Mouse (Mus musculus): ENCODE data around the gene 9130019O22Rik. TPM values are rescaled to one million over a fixed set of nuclear protein-coding genes. Genes with fewer than 3 reads are reported as not detected.
"Not testable (repeated sequence)": the region's sequence is repeated elsewhere in the genome, so short reads cannot be mapped to it uniquely, and the experiment has no call there.

9130019O22Rik gene
- total RNA-seq (2015) (1.8 TPM in 2 replicates), total RNA-seq (2017) (5.0 TPM in 2 replicates)

DNA sequence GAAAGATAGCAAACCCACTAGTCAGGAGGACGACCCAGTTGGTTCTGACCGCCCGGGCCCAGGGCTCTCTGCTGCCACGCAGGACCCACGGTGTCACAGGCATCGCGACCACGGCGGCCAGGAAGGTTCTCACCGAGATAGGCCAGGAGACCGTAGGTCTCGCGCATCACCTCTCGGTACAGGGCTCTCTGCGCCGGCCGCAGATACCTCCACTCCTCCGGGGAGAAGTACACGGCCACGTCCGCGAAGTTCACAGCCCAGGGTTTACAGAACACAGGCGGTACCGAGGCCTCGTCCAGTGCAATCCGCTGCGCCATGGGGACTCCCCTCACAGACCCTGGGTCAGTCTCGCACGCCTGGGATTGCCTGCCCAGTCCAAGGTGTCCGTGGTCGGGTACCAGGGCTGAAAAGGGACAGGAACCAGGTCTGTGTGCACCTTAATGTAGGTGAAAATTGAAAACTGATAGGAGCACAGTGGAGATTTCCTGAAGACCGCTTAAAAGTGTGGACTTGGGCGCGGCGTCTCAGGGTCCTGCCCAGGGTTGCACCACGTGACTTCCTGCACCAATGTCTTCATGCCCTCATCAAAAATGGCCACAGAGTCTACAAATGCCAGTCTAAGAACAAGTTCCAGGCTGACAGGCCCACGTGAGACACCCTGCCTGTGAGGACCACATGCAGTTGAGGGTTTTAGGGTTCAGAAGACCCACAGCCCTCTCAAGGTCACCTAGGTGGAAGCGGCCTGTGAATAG is at the start of gene 9130019O22Rik:
TSS of gene 9130019O22Rik (minus strand) at position 526 of the 752 bp plus-strand sequence.
- peak; percentile 94 for ATAC-seq (ENCODE audit: poor library complexity, severe bottlenecking)

DNA sequence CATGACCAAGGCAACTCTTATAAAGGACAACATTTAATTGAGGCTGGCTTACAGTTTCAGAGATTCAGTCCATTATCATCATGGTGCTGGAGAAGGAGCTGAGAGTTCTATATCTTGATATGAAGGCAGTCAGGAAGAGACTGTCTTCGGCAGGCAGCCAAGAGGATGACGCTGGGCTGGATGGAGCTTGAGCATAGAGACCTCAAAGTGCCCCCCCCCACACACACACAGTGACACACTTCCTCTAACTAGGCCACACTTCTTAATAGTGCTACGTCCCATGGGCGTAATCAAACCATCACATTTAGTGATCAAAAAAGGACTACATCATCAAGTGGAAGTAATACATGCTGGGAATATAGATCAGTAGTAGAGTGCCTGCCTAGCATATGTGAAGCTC is 48.2 kb upstream of the 9130019O22Rik start:
- no peak for ATAC-seq (ENCODE audit: poor library complexity, severe bottlenecking)

DNA sequence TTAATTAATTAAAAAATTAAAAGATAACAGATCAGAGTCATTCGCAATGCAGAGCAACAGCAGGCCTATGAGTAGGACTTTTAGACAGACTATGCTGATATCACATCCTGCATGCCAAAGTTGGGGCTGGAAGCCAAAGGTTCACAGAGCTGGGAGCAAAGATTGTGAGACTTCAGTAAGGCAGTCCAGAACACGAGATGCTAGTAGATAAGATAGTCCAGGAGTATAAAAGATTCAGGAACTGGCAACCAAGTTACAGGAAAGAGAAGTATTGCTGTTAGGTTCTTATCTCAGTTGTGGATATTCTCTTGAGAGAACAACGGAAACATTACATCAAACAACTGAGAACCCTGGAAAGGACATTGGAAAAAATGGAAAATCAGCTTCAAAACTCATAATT is 39.4 kb upstream of the 9130019O22Rik start:
- no peak for ATAC-seq (ENCODE audit: poor library complexity, severe bottlenecking)

DNA sequence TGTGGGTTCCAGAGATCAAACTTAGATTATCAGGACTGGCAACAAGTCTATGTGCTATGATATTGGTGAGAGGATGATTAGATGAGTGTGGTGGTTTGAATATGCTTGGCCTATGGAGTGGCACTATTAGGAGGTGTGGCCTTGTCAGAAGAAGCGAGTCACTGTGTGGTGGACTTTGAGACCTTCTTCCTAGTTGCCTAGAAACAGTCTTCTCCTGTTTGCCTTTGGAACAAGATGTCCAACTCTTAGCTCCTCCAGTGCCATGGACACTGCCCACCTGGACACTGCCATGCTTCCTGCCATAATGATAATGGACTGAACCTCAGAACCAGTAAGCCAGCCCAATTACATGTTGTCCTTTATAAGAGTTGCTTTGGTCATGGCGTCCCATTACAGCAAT is 38.9 kb upstream of the 9130019O22Rik start:
- ATAC-seq (ENCODE audit: poor library complexity, severe bottlenecking), result no peak

DNA sequence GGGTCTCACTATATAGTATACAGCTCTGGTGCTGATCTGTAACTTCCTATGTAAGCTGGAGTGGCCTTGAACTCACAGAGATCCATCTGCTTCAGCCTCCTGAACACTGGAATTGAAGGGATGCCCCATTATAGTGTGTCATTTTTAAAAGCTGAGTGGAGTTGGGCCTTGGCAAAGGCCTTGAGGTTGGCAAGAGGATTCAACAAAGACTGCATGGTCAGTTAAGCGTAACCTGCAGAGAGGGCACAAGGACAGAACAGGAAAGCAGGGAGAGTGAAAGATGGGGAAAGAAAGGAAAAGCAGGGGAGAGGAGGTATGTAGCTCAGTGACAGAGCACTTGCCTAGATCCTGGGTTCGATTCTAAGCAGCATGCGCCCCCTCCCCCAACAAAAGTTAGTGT is 38.3 kb upstream of the 9130019O22Rik start:
- ATAC-seq (ENCODE audit: poor library complexity, severe bottlenecking), result no peak

GRCm38 (mm10) chr7:127422247-127422646 is 35.3 kb upstream of the 9130019O22Rik start:
- ATAC-seq (ENCODE audit: poor library complexity, severe bottlenecking), result peak; percentile 14; the same call in 1 of the 2 replicates

- ATAC-seq (ENCODE audit: poor library complexity, severe bottlenecking), result peak; percentile 99
Observed at GRCm38 (mm10) chr7:127421388-127422191, 34.6 kb upstream of the 9130019O22Rik start, which contains the start of gene Zfp688. Zfp688 (minus strand) TSS chr7:127422068.

DNA sequence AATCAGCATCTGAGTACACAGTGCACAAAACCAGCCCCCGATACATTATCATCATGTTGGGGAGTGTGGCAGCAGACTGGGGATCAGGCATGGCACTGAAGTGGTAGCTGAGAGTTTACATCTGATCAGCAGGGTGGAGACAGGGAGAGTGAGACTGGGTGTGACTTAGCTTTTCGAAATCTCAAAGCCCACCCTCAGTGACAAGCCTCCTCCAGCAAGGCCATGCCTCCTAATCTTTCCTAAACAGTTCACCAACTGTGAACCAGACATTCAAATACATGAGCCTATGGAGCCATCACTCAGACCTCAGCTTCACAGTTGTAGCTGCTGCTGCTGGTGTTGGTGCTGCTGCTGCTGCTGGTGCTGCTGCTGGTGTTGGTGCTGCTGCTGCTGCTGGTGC is 24.5 kb upstream of the 9130019O22Rik start:
- ATAC-seq (ENCODE audit: poor library complexity, severe bottlenecking), result no peak

- peak; percentile 92 for ATAC-seq (ENCODE audit: poor library complexity, severe bottlenecking)
Observed at GRCm38 (mm10) chr7:127406002-127406987, 19.3 kb upstream of the 9130019O22Rik start, which contains the start of gene Zfp764. Zfp764 (minus strand) TSS chr7:127406822.

GRCm38 (mm10) chr7:127404101-127404500 is 17.1 kb upstream of the 9130019O22Rik start:
- not testable (repeated sequence) for ATAC-seq (ENCODE audit: poor library complexity, severe bottlenecking)

DNA sequence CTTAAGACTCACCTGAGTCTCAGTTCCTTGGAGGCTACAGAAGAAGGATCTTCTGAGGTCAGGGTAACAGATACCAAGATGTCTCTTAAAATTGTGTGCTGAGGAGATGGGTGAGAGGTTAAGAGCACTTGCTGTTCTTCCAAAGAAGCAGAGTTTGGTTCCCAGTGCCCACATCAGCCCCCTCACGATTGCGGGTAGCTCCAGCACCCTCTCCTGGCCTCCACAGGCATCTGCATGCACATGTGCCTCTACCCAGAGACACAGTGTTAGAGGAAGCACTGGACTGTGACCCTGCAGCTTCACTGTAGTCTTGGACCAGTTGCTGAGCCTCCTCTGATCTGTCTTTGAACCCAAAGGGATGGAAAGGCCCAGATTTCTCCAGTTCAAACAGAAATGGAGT is 16.0 kb upstream of the 9130019O22Rik start:
- no peak for ATAC-seq (ENCODE audit: poor library complexity, severe bottlenecking)

- ATAC-seq (ENCODE audit: poor library complexity, severe bottlenecking), result no peak
Observed at GRCm38 (mm10) chr7:127400355-127400754, 13.4 kb upstream of the 9130019O22Rik start.

DNA sequence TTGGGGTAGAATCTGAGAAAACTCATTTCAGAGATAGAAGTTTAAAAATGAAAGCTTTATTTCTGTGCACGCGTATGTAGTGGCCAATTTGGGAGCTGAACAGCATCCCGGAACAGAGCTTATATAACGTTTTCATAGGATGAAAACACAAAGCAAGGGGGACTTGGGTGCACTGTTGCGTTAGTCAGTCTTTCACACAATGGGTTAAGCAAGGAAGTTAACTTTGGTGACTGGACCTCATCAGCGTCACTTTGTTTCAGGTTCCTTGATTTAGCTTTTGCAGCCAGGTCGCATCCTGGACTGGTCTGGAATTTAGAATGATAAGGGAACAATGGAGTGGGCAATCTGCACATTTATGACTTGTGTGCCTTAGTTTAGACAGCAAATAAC is 7.0 kb upstream of the 9130019O22Rik start:
- ATAC-seq (ENCODE audit: poor library complexity, severe bottlenecking), result peak; percentile 26

DNA sequence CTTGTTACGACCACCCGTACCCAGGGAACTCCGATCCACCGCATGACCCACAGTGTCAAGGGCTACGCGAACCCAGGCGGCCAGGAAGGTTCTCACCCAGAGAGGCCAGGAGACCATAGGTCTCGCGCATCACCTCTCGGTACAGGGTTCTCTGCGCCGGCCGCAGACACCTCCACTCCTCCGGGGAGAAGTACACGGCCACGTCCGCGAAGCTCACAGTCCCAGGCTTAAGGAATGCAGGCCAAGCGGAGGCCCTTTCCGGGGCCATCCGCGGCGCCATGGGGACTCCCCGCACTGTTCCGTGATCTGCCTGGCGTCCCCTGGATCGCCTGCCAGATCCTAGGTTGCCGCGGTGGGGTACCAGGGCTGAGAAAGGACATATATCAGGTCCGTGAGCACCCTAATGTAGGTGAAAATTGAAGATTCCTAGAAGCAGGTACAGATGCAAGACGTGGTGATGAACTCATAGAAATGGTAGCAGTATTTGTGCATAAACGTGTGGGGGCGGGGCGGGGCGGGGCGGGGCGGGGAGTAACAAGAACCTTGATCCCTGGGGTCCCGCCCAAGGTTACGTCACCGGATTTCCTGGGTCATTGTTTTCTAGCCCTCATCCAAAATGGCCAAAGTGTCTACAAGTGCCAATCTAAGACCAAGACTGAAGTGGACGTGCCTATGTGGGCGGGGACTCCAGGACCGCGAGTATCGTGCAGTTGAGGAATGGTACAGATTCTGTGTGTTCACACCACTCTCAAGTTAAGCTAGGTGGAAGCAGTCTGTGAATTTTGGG is 6.4 kb upstream of the 9130019O22Rik start, which contains the start of gene E430018J23Rik:
TSS of gene E430018J23Rik (minus strand) at position 473 of the 787 bp plus-strand sequence.
- peak; percentile 97 for ATAC-seq (ENCODE audit: poor library complexity, severe bottlenecking)

DNA sequence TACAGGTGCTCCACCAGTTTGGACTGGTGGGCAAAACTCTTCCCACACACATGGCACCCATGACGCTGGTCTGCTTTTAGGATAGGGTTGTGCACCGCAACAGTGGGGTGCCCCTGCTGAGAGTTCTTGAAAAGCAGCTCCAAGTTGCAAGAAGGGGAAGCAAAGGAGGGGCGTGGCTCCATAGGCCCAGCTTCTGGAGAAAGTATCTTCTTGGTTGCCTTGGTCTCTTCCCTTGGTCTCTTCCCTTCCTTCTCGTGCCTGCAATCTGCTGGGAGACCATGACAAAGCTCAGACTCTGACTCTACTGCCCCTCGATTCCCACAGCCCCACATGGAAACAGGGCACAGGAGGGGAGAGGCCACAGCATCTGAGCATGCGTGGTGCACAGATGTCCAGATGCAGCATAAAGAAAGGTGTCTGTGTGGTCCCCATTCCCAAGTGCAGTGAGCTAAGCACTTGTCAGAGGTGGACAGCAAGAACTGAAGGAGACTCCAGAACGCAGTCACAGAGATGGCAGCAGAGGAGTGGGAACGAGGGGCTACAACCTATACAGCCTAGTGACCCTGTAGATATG is 5.4 kb upstream of the 9130019O22Rik start:
- ATAC-seq (ENCODE audit: poor library complexity, severe bottlenecking), result peak; percentile 28; the same call in 1 of the 2 replicates

GRCm38 (mm10) chr7:127391538-127391937 is 4.6 kb upstream of the 9130019O22Rik start:
- ATAC-seq (ENCODE audit: poor library complexity, severe bottlenecking), result no peak

DNA sequence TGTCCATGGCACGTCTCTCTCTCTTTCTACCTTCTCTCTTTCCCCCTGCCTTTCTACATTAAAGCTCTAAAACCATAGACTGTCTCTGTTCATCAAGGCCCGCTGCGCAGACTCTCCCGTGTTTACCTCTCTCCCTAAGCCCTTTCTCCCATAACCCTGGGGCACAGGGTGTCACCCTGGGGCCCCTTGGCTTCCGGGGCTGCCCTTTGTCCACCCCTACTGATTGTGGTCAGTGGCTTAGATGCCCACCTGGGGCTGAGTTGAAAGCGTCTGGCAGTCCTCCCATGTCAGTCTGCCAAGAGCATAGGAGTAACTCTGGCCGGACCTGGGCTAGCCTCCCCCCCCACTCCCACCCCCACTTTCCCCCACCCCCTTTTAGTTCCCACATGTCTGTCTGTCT is 3.3 kb upstream of the 9130019O22Rik start:
- no peak for ATAC-seq (ENCODE audit: poor library complexity, severe bottlenecking)

- not testable (repeated sequence) for ATAC-seq (ENCODE audit: poor library complexity, severe bottlenecking)
Observed at GRCm38 (mm10) chr7:127388201-127388600, 1.2 kb upstream of the 9130019O22Rik start.

GRCm38 (mm10) chr7:127385560-127385959 is 1.4 kb downstream of the 9130019O22Rik start:
- not testable (repeated sequence) for ATAC-seq (ENCODE audit: poor library complexity, severe bottlenecking)

Data from megakaryocyte, adult 5-6 weeks (primary cell).